Mouse (Mus musculus): ENCODE measurements around the gene Tnr.

Gene Tnr

DNA sequence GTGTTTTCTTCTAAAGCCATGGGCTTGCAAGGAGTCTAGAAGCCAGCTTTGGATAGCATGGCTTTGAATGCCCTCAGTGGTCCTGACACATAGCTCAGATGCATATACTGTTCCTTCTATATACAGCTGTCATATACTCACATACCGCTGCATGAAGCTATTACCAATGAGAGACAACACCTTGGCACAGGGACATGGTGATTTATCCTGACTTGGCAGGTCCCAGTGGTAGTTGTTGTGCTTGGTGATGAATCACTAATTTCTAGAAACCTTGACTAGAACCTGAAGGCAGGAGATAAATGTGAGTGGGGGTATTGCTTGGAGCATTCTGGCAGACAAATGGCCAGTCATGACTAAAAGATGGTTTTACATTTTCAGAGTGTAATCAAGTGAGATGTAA is 192.7 kb downstream of the Tnr start:
- DNase-seq (ENCODE audit: low read depth, low spot score), result no peak

DNA sequence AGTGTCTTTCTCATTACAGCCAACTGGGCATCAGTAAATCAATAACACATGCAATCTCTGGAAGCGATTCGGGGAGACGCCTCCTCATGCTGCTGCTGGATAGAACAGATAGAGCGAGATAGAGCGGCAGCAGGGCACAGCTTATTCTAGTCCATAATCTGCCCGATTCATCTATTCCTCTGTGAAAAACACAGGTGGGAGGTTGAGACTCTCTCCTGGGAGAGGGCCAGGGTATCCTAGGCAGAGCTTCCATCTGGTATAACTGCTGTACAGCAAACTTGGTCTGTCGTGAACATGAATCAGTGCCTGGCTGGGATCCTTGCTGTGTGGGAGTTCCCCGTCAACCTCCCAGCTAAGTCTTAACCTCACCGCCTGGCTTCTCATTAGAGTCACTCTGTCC is 193.4 kb downstream of the Tnr start:
- no peak for DNase-seq (ENCODE audit: low read depth, low spot score)

DNA sequence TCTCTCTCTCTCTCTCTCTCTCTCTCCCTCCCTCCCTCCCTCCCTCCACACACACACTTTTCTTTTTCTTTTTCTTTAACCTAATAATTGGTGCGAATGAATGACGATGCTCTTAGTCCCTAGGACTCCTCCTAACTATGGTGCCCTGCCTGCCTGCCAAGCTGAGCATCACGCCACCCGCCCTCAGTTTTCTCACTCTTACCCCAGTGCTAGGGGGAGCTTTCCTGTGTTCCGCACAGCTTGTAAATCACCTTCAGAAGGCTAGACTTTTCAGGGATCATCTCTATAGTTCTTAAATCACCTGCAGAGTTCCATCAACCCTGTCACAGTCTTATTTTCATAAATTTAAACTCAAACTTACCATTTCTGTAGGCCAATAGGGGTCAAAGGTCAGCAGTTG is 200.2 kb downstream of the Tnr start:
- DNase-seq (ENCODE audit: low read depth, low spot score), result no peak

DNA sequence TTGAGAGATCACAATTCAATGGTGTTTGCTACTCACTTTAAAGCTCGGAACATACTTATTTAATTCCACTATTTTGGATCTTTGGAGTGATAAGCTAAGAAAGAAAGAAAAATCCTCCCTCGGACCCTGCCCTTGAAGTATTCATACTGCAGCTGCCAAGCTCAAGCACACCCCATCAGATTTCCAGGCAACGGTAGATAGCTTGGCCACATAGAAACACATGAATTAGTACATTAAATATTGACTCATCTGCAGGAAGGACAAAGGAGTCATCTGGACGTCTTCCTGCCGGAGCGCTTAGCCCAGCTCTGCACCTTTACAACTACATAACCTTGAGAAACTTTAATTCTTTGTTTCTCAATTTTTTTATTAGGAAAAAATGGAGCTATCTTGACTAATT is 205.7 kb downstream of the Tnr start:
- DNase-seq (ENCODE audit: low read depth, low spot score), result no peak

DNA sequence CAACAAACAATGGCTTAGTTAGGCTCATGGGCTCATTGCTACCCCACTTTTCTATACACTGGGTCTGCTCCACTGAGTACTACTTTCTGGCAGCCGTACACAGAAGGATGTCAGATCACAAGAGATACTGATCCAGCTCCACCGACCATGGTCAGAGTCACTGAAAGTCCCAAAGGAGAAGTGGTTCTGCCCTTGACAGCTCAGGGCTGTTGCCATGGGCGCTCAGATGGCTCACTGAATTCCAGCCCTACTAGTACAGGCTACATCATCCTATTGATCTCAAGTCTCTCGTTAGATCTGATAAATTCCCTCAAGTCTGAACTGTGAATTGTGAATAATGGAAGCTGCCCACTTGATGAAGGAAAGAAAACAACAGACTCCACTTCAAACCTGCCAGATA is 207.3 kb downstream of the Tnr start:
- no peak for DNase-seq (ENCODE audit: low read depth, low spot score)

DNA sequence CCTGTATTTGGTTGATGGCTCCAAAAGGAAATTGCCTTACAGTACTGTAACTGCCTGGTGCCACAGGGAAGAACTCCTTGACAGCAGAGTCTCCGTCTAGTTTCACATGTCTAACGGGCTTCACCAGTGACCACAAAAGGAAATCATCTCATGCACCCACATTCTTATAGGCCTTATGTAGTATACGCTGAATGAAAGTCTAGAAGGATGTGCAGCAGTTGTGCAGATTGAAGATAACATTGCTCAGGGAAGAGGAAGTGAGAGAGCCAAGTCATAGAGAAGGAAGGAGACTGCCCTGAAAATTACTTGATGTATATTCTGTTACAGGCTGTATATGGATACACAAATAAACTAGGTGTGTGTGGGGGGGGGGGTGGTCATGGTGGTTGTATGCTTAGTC is 211.5 kb downstream of the Tnr start:
- DNase-seq (ENCODE audit: low read depth, low spot score), result no peak

DNA sequence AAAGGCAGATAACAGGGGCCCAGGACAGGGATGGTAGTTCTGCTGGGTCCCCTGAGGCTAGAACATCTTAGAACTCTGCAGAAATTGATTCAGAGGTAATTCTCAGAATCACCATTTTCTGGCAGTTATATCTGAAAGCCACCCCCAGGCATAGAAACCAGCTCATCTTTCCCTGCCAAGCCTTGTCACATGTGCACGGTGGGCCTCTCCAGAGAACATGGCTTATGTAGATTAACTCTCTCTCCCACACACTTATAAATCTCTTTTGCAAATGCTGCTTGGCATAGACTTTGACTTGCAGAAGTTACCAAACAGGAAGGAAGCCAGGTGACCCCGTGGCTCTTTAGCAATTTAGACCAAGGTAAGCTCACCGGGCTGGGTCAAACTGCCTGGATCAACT is 215.9 kb downstream of the Tnr start:
- no peak for DNase-seq (ENCODE audit: low read depth, low spot score)

- DNase-seq (ENCODE audit: low read depth, low spot score), result no peak
Measured at GRCm38 (mm10) chr1:159741237-159742002, 217.9 kb downstream of the Tnr start.

- DNase-seq (ENCODE audit: low read depth, low spot score), result no peak
Measured at GRCm38 (mm10) chr1:159742003-159742274, 218.4 kb downstream of the Tnr start.

DNA sequence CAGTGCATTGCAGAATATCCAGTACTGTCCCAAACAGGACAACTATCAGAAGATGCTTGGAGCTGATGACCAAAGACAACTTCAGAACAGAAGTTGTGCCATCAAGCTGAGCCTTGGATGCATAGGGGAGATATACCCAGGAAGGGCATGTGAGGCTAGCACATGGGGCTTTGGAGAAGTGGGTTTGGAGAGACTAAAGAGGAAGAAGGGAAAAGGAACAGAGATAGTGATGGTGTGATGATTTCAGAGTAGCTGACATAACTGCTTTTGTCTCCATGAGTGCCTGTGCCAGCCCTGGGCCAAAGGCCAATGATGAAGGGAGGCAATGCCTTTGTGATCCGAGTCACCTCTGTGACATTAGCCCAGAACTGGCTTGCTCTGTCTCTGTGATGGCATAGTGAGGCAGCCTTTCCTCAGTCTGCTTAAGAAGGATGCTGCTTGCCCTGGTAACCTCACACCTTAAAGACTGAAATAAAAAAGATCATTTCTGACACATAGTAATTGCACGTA is 220.2 kb downstream of the Tnr start:
- no peak for DNase-seq (ENCODE audit: low read depth, low spot score)

DNA sequence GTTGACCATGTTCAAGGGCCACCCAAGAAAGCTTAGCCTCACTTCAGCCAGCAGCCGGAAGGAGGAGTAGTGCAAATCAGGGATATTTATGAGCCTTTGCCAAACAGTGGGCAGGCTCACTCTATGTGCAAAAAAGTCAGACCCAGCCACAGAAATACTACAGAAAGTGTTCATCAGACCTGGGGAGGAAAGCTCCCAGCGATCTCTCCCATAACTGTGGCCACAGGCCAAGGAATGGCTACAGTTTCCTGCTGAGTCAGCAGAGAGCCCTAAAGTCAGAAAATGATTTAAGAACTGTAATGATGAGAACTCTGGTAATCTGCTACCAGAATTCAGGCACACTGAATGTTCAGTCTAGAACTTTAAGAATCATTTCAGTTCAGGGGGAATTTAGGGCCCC is 221.7 kb downstream of the Tnr start:
- DNase-seq (ENCODE audit: low read depth, low spot score), result no peak

GRCm38 (mm10) chr1:159747969-159748368 is 224.4 kb downstream of the Tnr start:
- DNase-seq (ENCODE audit: low read depth, low spot score), result no peak

DNA sequence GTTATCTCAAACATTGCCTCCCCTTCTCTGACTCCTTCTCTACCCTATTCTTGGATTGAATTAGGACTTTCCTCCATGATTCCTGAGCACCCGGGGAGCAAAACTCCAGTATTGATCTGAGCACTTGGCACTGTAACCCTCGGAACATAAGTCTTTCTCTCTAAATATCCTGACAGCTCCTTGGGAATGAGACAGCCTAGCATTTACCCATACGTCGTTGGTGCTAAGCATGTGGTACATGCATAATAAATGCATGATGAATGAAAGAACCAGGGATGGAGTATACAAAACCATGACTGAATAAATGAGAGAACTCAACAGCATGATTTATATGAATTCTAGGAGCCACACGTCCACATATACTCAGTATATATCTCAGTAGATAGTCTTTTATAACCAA is 226.8 kb downstream of the Tnr start:
- DNase-seq (ENCODE audit: low read depth, low spot score), result no peak

DNA sequence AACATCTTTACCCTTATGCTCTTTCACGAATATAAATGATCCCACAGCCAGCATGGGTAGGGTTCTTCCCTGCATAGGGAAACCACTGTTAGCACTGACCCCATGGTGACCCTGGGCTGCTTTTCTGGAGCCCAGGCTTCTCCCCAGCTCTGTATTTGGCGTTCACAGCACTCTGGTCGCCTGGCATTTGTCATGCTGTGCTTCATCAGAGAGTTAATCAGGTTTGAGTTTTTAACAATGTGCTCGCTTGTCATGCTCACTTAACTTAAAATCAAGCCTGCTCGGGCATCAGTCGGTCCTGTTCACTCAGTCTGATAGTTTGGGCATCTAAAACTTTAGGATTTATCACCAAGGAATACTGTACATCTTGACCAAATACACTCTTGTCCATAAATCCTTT is 227.3 kb downstream of the Tnr start:
- DNase-seq (ENCODE audit: low read depth, low spot score), result no peak

- no peak for DNase-seq (ENCODE audit: low read depth, low spot score)
Measured at GRCm38 (mm10) chr1:159760970-159761369, 237.4 kb downstream of the Tnr start.

GRCm38 (mm10) chr1:159763901-159764300 is 240.3 kb downstream of the Tnr start:
- DNase-seq (ENCODE audit: low read depth, low spot score), result no peak

DNA sequence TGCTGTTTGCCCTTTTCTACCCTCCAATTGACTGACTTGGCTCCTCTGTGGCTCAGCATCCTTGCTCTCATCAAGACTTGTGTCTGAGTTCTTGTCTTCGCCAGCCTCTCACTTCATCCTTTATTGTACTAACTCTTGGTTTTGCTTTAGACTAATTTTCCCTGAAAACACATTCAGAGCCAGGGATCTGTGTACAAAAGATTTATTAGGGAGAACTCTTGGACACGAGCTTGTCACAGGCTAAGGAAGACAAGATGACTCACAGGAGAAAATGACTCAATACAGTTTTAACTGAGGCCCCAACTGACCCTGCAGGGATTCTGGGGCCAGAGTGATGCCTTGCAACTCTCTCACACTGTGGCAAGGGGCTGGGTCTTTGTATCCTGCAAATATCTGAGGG is 241.3 kb downstream of the Tnr start:
- no peak for DNase-seq (ENCODE audit: low read depth, low spot score)

DNA sequence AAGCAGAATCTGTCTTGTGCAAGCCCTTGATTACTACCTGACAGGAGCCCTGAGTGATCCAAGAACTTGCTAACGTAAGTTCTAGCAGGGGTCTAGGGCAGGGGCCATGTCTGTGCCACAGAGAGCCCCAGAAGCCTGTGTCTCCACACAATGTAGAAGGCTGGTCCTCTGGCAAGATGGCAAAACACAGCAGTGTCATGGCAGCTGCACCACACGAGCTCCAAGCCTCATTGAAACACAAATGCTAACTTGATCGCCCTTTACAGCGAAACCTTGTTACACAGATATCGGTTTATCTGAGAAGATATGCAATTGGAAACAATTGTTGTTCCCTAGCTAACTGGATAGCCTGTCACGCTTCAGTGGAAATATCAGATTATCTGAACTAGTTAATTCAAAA is 246.4 kb downstream of the Tnr start:
- DNase-seq (ENCODE audit: low read depth, low spot score), result no peak

GRCm38 (mm10) chr1:159773671-159774070 is 250.1 kb downstream of the Tnr start:
- DNase-seq (ENCODE audit: low read depth, low spot score), result no peak

DNA sequence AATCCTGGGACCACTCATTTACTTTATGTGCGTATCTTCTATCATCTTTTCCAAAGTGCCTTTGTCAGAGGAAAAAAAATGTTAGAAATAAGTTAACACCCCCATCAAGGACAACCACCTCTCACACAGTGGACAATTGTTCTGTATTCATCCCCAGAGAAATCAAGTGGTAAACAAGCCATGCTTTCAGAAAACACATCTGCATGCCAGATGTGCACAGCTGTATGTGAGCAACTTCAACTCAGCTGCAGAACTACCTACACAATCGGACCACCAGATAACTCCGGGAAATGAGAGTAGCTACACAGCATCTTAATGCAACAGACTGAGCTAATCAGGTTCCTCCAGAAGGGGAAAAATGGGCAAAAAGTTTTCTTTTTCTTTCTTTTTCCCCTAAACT is 251.6 kb downstream of the Tnr start:
- DNase-seq (ENCODE audit: low read depth, low spot score), result no peak

DNA sequence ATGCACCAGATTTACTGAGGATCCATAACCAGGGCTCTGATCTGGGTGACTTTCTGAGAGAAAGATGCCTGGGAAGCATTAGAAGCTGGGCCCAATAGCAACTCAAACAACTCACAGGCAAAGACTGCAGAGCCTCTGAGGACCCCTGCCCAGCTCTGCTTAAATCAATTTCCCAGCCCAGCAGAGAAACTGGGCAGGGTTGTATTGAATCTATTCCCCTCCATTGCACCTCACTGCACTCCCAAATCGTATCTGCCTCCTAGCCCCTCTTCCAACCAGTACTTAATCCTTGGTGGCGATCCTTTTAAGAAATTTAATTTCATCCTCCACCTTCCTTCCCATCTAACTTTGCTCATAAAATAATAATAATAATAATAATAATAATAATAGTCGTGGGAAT is 253.5 kb downstream of the Tnr start:
- no peak for DNase-seq (ENCODE audit: low read depth, low spot score)

GRCm38 (mm10) chr1:159779424-159779823 is 255.9 kb downstream of the Tnr start:
- no peak for DNase-seq (ENCODE audit: low read depth, low spot score)

GRCm38 (mm10) chr1:159783842-159784241 is 260.3 kb downstream of the Tnr start:
- DNase-seq (ENCODE audit: low read depth, low spot score), result peak; percentile 40

DNA sequence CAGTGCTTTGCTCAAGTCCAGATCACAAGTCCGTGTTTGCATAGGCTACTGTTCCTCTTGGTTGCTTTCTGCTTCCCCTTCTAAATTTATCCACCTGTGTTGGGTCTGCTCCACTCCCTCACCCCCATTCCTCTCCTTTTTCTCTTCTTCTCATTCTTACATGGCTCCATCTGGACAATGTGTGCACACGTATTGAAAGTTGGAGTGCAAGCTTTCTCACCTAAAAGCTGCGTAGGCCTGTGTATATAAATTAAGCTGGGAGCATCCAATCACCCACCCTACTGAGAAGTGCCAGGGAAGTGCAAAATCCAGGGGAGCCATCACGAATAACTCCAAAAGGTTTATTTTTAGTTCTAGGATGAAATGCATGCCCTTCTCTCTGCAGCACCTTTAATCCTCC is 264.7 kb downstream of the Tnr start:
- no peak for DNase-seq (ENCODE audit: low read depth, low spot score)
